Mouse (Mus musculus) heart, adult 18-20 months (tissue): ENCODE results near the gene Lpcat2. TPM values are rescaled to one million over a fixed set of nuclear protein-coding genes. Genes with fewer than 3 reads are reported as not detected.
"Not testable (repeated sequence)": the region's sequence is repeated elsewhere in the genome, so short reads cannot be mapped to it uniquely, and the experiment has no call there.

Experiments used
- DNase-seq, 2 experiments: peaks; one replicate each; pipeline ENCODE4 v3.0.0; 2021 to 2022; ENCODE audit warnings: mixed read lengths in 1 of 2
- total RNA-seq, 2 experiments: library from RNA; stranded (reverse); gene quantifications; 2 replicates each; pipeline ENCODE4 v1.2.3; 2021

Lpcat2 gene
- total RNA-seq, 2 experiments from 2014 or later = 1.1 to 1.2 TPM

GRCm38 (mm10) chr8:92853188-92853983 is 1.8 kb upstream of the Lpcat2 start:
- peak; percentile 45 to 67 for DNase-seq

GRCm38 (mm10) chr8:92854673-92855072 is 466 bp upstream of the Lpcat2 start:
- DNase-seq = peak in 1 of 2 experiments; percentile 12

- DNase-seq = no peak
Observed at GRCm38 (mm10) chr8:92856273-92856986, 1.3 kb downstream of the Lpcat2 start.

DNA sequence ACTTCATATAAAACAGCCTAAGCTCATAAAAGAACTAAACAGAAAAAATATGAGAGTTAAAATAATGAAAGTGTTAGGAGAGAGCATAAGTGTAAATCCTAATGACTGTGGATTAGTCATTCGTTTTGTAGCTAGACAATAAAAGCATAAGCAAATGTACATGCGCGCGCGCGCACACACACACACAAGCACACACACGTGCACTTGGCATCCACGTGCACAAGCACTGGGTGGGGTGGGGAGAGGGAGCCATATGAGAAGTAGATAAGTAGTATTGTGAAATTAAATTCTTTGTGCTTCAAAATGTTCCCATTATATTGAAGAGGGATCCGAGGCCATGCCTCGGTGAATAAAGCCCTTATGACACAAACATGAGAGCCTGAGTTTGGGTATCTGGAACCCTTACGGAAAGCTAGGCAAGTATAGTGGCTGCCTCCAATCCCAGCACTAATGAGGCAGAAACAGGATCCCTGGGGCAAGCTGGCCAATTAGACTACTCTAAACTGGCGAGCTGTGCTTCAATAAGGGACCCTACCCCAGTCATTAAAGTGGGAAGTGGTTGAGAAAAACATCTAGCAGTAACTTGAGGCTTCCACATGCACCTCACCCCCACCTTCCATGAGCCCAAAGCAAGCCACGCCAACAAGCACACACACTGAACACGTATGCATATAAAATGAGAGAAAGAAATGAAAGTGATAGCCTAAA is 3.5 kb downstream of the Lpcat2 start:
- DNase-seq = no peak

DNA sequence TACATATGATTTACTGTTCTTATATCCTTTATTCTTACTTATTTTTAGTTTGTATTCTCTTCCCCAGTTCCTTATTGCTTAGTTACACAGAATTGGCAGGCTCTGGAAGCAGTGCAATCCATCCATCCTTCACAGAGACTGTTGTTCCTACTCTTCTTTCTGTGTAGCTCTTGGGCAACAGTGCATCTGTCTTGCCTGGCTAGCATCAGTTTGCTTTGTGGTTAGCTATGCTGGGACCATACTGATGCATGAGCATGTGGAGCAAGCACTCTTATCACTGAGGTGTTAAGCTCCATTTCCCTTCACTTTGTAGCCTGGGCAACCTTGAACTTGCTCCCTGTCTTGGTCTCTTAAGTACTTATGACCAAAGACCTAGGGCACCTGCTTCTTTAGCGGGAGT is 6.8 kb downstream of the Lpcat2 start:
- DNase-seq = no peak

DNA sequence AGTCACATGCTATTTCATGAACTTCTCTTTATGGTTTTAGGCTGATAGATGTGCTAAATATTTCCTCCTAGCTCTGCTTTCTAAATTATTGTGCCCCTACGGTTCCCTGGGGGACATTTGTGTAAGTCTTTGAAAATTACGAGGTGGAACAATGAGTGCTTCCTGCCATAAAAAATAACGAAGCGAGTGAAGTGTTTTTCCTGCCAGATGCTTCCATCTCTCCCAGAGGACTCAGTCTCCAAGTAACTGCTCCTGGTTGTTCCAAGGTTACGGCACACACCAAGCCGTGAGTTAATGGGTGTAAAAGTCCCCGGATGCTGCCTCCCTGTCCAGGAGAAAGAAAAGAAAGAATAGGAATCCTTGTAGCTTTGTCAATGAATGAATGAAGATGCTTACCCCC is 15.1 kb downstream of the Lpcat2 start:
- DNase-seq = peak; percentile 22 to 46

DNA sequence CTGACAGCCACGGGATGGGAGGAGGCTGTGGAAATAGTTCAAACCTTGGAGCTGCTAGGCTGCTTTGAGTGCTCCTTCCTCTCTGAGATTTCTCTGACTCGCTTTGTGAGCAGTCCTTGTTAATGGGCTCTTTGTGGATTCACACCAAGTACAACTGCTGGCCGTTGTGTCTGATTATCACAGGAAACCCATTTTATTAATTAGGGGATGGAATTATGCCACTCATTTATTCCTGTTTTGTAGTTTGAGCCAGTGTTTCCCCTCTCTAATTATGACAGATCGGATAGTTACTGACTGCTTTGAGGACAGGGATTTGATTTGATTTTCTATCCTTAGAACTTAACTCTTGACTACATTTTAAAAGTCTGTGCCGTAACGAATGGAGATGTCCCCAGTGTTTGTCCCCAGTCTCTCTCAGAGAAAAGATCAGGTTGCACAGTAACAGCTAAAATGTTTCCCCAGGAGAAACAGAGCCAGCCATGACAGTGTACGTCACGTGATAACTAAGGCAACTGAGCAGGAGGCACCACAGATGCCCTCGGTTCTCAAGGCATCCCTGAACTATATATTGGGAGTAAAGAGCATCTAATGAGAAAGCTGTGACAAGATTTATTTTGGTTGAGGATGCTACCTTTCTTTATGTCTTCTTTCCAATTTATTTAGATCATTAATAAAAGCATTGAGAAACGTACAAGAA is 17.1 kb downstream of the Lpcat2 start:
- no peak for DNase-seq

GRCm38 (mm10) chr8:92875795-92876194 is 20.7 kb downstream of the Lpcat2 start:
- peak in 1 of 2 experiments; percentile 47 for DNase-seq

DNA sequence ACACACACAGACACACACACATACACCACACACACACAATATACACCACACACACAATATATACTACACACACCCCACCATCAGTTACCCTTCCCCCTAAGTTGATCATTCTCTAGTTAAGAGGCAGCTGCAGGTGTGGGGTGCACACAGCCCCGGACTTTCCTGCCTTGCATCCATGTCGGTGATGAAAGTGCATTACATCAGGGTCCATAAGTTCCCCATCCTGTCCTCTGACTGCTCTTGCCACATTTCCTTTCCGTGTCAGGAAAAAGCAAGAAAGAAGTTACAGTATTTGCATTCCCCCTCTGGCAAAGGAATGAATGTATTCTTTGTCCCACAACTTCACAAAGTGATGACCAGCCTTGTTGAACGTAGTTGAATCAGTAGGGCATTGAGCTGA is 26.1 kb downstream of the Lpcat2 start:
- DNase-seq = no peak

DNA sequence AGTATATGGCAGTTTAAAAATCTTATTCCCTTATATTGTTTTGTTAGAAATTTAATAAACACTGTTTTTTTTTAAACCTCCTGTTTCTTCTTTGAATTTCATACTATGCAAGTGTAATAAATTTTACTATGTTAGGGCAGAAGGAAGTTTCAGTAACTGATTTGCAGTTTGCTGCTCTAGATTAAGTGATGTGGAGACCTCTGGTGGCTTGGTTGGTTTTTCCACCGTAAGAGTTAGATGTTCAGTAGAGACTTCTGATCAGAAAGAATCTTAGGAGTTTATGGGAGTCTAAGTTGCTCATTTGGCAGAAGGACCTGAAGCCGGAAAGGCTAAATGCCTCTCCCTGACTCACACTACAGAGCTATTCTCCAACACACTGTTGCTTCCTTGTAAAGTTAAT is 28.6 kb downstream of the Lpcat2 start:
- DNase-seq = peak in 1 of 2 experiments; percentile 60

- DNase-seq = not testable (repeated sequence)
Observed at GRCm38 (mm10) chr8:92892216-92892615, 37.1 kb downstream of the Lpcat2 start.

DNA sequence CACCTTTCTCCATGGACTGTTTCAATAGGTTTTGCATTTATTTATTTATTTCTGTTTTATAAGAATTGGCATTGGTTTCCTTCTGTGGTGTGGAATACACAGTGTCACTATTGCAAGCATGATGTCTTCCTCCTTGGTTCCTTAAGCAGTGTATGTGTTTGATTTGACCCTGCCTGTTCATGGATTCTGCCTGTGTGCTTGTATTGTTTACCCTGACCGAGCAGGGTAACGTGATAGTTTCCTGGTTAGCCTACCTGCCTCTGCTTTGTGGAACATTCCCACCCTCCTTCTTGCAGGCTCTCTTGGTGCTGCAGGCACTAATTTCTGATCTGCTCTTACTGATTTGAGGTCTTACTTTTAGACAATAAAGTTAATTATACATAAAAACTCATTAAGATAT is 38.7 kb downstream of the Lpcat2 start:
- no peak for DNase-seq

GRCm38 (mm10) chr8:92895053-92895452 is 39.9 kb downstream of the Lpcat2 start:
- no peak for DNase-seq

DNA sequence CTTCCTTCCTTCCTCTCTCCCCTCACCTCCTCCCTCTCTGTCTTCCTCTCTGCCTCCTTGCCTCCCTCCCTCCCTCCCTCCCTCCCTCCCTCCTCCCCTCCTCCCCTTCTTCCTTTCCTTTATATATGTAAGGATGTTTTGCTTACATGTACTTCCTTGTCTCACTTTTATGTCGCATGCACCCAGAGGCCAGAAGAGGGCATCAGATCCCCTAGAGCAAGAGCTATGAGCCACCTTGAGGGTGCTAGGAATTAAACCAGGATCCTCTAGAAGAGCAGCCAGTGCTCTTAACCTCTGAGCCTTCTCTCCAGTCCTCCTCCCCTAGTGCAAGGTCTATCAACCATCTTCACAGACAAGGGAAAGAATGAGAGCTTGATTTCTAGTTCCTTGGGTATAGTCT is 40.9 kb downstream of the Lpcat2 start:
- DNase-seq = no peak

DNA sequence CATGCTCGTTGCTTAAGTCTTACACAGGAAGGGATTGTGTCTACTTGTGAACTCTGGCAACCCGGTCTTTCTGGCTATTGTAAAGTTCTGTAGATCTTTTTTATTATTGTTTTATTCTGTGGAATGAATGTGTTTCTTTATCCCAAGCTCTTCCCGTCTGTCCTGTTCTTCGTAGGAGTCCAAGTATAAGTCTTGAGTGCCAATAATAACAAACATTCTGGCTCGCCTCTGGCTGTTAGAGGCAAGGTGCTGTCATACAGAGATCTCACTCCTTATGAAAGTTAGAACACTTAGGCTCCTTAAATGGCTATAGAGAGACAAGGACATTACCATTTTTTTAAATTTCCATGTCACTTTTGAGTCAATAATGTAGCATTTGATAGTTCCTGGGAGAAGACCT is 41.5 kb downstream of the Lpcat2 start:
- DNase-seq = peak; percentile 25 to 68

GRCm38 (mm10) chr8:92897794-92898193 is 42.7 kb downstream of the Lpcat2 start:
- DNase-seq = no peak

DNA sequence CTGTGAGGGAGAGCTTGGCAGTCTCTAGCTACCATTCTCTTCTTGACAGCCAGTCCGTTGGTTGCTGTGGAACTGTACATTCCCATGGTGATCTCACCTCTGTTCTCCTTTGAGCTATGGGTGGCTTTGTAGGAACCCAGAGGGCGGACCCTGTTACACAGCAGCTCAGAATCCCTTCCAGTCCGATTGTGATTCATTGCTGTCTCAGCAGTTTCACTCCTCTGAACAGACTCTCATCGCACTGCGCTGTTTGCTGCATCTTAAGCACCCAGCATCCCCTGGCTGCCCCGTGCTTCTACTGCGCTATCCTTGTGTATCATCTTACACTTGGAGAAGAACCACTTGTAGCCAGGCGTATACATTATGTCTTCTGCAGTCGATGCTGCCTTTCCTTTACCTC is 44.5 kb downstream of the Lpcat2 start:
- DNase-seq = no peak

- no peak for DNase-seq
Observed at GRCm38 (mm10) chr8:92901107-92901506, 46.0 kb downstream of the Lpcat2 start, which contains the start of gene Capns2. Capns2 (plus strand) TSS chr8:92901407.

- DNase-seq = peak in 1 of 2 experiments; percentile 33
Observed at GRCm38 (mm10) chr8:92902981-92903380, 47.8 kb downstream of the Lpcat2 start.

- DNase-seq = no peak
Observed at GRCm38 (mm10) chr8:92903488-92904135, 48.5 kb downstream of the Lpcat2 start.

DNA sequence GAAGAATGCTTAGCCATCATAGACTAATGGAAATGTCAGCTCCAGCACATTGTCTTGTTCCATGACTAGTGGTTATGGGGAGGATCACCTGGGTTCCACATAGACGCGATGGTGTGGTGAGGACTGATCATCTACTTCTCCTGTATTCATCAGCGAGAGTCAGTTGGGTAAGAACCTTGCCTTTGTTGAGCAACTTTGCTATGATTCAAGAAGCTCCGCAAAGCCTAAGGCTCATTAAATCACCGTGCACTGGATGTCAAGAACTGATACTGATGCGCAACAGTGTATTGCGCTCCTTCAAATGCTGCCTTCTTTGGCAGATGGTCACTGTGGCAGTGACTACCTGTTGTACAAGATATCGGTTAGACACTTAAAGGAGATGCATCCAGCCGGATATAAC is 51.4 kb downstream of the Lpcat2 start:
- DNase-seq = no peak

- no peak for DNase-seq
Observed at GRCm38 (mm10) chr8:92908448-92908847, 53.3 kb downstream of the Lpcat2 start.
